Mouse (Mus musculus) midbrain, embryonic 13.5 days (tissue): ENCODE data around the gene Cdan1. TPM values are rescaled to one million over a fixed set of nuclear protein-coding genes. Genes with fewer than 3 reads are reported as not detected.

Experiments
- ATAC-seq: fragments of 200-750 bp; cut with Nextera tagmentation; 2 replicates; pipeline ENCODE4 v1.8.0; 2017; ENCODE audit warnings: mild to moderate bottlenecking, moderate TSS enrichment, moderate library complexity
- H3K27ac ChIP-seq: fragments of 300-500 bp; sonication (generic); 2 replicates; pipeline ENCODE4 v1.5.1; 2015; ENCODE audit warnings: inconsistent platforms, mild to moderate bottlenecking, moderate library complexity
- H3K27me3 ChIP-seq: fragments of 300-500 bp; sonication (generic); 2 replicates; pipeline ENCODE4 v1.6.1; 2015; ENCODE audit warnings: mild to moderate bottlenecking, inconsistent platforms
- H3K36me3 ChIP-seq: fragments of 300-500 bp; sonication (generic); 2 replicates; pipeline ENCODE4 v1.6.1; 2015; ENCODE audit warnings: mild to moderate bottlenecking, inconsistent platforms
- H3K4me1 ChIP-seq: fragments of 300-500 bp; sonication (generic); replicated peaks from 2 replicates; pipeline ENCODE4 v1.6.1; 2015; ENCODE audit warnings: inconsistent platforms
- H3K4me2 ChIP-seq: fragments of 300-500 bp; sonication (generic); replicated peaks from 2 replicates; pipeline ENCODE4 v1.6.1; 2015; ENCODE audit warnings: moderate library complexity, mild to moderate bottlenecking, inconsistent platforms
- H3K4me3 ChIP-seq: fragments of 300-500 bp; sonication (generic); replicated peaks from 2 replicates; pipeline ENCODE4 v1.5.1; 2015; ENCODE audit warnings: mild to moderate bottlenecking, inconsistent platforms
- H3K9ac ChIP-seq: fragments of 300-500 bp; sonication (generic); replicated peaks from 2 replicates; pipeline ENCODE4 v1.6.1; 2015; ENCODE audit warnings: mild to moderate bottlenecking, inconsistent platforms
- H3K9me3 ChIP-seq: fragments of 300-500 bp; sonication (generic); 2 replicates; pipeline ENCODE4 v1.6.1; 2016; ENCODE audit warnings: mild to moderate bottlenecking, inconsistent platforms
- WGBS: fragments of 180-500 bp; shearing (Covaris S2); methylation state at CpG from one replicate; pipeline ENCODE4 v1.1.7; 2015; 5-methylcytosine and 5-hydroxymethylcytosine counted together
- polyA plus RNA-seq: library from polyadenylated mRNA; unstranded; fragments of >200 nt; fragmentation: Nextera tagmentation; extraction: Ambion mirVana; gene quantifications from 2 replicates; pipeline ENCODE4 v1.2.1, GENCODE M21; 2015

Gene Cdan1
- 4.8 and 5.7 TPM in 2 replicates for polyA plus RNA-seq

DNA sequence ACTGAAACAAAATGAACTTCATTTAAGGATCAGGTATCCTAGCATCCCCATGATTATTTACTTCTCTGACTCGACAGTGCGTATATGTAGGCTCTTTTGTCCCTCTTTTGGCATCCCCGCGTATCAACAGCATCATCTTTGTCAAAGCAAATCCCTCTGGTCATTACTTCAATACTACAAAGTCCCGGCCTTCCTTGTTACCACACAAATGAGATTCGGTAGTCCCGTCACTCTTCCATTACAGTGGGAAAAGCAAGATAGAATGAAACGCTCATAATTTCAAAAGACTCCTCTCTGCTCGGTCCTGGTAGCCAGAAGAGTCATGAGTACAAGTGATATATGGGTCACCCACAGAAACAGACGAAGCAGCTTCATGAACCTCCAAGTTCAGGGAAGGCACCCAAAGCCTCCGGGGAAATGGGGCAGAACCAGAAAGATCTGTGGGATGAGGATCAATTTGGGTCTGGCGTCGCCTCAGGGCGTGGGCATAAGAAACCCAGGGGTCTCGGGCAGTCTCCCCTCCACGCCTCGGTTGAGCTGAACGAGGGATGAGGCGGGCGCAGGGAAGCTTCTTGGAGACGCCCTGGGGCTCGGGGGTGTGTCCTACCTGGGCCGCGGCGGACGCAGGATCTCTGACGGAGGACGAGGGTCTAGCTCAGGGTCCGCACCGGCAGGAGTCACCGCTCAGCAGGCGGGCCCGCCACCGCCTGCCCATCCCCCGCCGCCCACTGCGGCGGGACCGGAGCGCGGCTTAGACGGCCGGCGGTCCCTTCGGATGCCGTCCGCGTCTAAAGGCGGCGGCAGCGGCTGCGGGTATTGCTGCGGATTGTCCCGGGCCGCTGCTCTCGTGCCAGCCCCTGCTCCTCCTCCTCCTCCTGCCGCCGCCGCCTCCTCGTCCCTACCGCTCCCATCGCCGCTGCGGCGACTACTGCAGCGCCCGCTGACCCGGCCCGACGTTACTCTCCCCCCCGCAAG, at the start of gene Cdan1:
Gene Cdan1, minus strand, starts transcription at position 680 of the 975 bp plus-strand sequence.
- Histone ChIP-seq H3K27ac (peak within 1 kb of the TSS; percentile 91), H3K4me2 (peak within 1 kb of the TSS; percentile 72), H3K27me3 (no peaks in the 10 kb centered on the region), H3K4me3 (peak within 1 kb of the TSS; percentile 87), H3K36me3 (no peaks in the 10 kb centered on the region), H3K4me1 (peaks cover 19% of the 10 kb centered on the region), H3K9me3 (no peaks in the 10 kb centered on the region), H3K9ac (peak within 1 kb of the TSS; percentile 95)
- under 1% methylated on average over 65 of the region's 71 CpGs for WGBS
- peak; percentile 80 for ATAC-seq

DNA sequence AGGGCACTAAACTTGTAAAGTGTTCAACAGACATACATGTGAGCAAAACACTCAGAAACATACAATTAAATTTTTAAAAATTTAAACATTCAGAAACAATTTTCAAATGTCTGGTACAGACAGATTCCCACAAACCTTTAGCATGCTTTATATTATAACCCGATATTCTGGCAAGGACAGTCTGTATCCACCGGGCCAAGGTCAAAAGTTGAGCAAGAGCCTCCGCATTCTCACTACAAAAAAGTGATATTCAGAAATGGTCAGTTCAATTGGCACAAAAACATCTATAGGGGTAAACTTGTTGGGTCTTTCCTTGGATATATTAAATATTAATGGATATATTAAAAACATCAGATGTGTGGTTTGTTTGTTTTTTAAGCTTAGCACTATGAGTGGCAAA, 46.4 kb upstream of the Cdan1 start:
- Histone ChIP-seq H3K27me3 (no peaks in the 10 kb centered on the region), H3K4me3 (no peak overlapping the region), H3K36me3 (peaks cover 82% of the 10 kb centered on the region), H3K9ac (no peak overlapping the region), H3K27ac (no peak overlapping the region), H3K4me1 (no peaks in the 10 kb centered on the region), H3K9me3 (no peaks in the 10 kb centered on the region), H3K4me2 (no peak overlapping the region)
- ATAC-seq = no peak
- 98% methylated on average over 3 of the region's 3 CpGs for WGBS

DNA sequence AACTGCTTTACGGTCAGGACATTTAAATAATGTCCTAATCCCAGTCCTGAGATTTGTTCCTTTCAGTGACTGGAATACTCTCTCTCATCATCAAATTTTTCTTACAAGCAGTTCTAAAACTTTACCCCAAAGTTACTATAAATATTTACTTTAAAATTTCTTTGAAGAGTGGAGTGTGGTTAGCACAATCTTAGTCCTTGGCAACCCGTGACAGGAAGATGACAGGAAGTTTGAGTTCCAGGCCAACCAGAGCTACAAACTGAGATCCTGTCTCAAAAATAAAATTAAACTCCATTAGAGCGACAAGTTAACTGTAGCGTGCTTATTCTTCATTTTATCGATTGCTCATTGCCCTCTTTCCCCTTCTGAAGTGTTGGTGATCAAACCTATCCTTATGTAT, 37.7 kb upstream of the Cdan1 start:
- no peak overlapping the region for H3K4me2 ChIP-seq
- H3K27me3 ChIP-seq = no peaks in the 10 kb centered on the region
- no peaks in the 10 kb centered on the region for H3K4me1 ChIP-seq
- ATAC-seq = no peak
- H3K4me3 ChIP-seq = no peak overlapping the region
- no peak overlapping the region for H3K9ac ChIP-seq
- 95% methylated on average over 5 of the region's 5 CpGs for WGBS
- H3K27ac ChIP-seq = no peak overlapping the region
- peaks cover 72% of the 10 kb centered on the region for H3K36me3 ChIP-seq
- no peaks in the 10 kb centered on the region for H3K9me3 ChIP-seq

- H3K9ac ChIP-seq = no peak overlapping the region
- H3K27ac ChIP-seq = no peak overlapping the region
- H3K9me3 ChIP-seq = no peaks in the 10 kb centered on the region
- H3K36me3 ChIP-seq = peaks cover 72% of the 10 kb centered on the region
- no peaks in the 10 kb centered on the region for H3K4me1 ChIP-seq
- ATAC-seq = no peak
- no peak overlapping the region for H3K4me2 ChIP-seq
- H3K4me3 ChIP-seq = no peak overlapping the region
- H3K27me3 ChIP-seq = no peaks in the 10 kb centered on the region
- 90% methylated on average over 2 of the region's 2 CpGs for WGBS
Measured at GRCm38 (mm10) chr2:120873192-120873591, 23.3 kb upstream of the Cdan1 start.

GRCm38 (mm10) chr2:120871447-120872336, 21.8 kb upstream of the Cdan1 start:
- Histone ChIP-seq H3K4me1 (no peaks in the 10 kb centered on the region), H3K9me3 (no peaks in the 10 kb centered on the region), H3K4me2 (no peak overlapping the region), H3K27ac (no peak overlapping the region), H3K27me3 (no peaks in the 10 kb centered on the region), H3K9ac (no peak overlapping the region), H3K4me3 (no peak overlapping the region), H3K36me3 (peaks cover 73% of the 10 kb centered on the region)
- WGBS = 82% methylated on average over 9 of the region's 9 CpGs
- no peak for ATAC-seq

- H3K9me3 ChIP-seq = no peaks in the 10 kb centered on the region
- ATAC-seq = no peak
- no peaks in the 10 kb centered on the region for H3K27me3 ChIP-seq
- 94% methylated on average over 5 of the region's 5 CpGs for whole genome bisulfite sequencing
- H3K9ac ChIP-seq = no peak overlapping the region
- H3K4me2 ChIP-seq = no peak overlapping the region
- H3K27ac ChIP-seq = no peak overlapping the region
- H3K4me1 ChIP-seq = no peaks in the 10 kb centered on the region
- peaks cover 74% of the 10 kb centered on the region for H3K36me3 ChIP-seq
- H3K4me3 ChIP-seq = no peak overlapping the region
Measured at GRCm38 (mm10) chr2:120867336-120867735, 17.4 kb upstream of the Cdan1 start.

GRCm38 (mm10) chr2:120866561-120866960, 16.6 kb upstream of the Cdan1 start:
- Histone ChIP-seq H3K4me2 (no peak overlapping the region), H3K4me3 (no peak overlapping the region), H3K27ac (no peak overlapping the region), H3K27me3 (no peaks in the 10 kb centered on the region), H3K9me3 (no peaks in the 10 kb centered on the region), H3K36me3 (peaks cover 73% of the 10 kb centered on the region), H3K9ac (no peak overlapping the region), H3K4me1 (no peaks in the 10 kb centered on the region)
- 37% methylated on average over 1 of the region's 1 CpGs for WGBS
- ATAC-seq = no peak

GRCm38 (mm10) chr2:120863389-120863788, 13.5 kb upstream of the Cdan1 start:
- Histone ChIP-seq H3K27me3 (no peaks in the 10 kb centered on the region), H3K9ac (no peak overlapping the region), H3K9me3 (no peaks in the 10 kb centered on the region), H3K4me1 (no peaks in the 10 kb centered on the region), H3K27ac (no peak overlapping the region), H3K4me3 (no peak overlapping the region), H3K36me3 (peaks cover 63% of the 10 kb centered on the region), H3K4me2 (no peak overlapping the region)
- WGBS = 98% methylated on average over 1 of the region's 1 CpGs
- ATAC-seq = no peak

GRCm38 (mm10) chr2:120860699-120861098, 10.8 kb upstream of the Cdan1 start:
- Histone ChIP-seq H3K4me2 (no peak overlapping the region), H3K4me1 (no peaks in the 10 kb centered on the region), H3K4me3 (no peak overlapping the region), H3K9me3 (no peaks in the 10 kb centered on the region), H3K9ac (no peak overlapping the region), H3K27me3 (no peaks in the 10 kb centered on the region), H3K27ac (no peak overlapping the region), H3K36me3 (peaks cover 49% of the 10 kb centered on the region)
- WGBS = 82% methylated on average over 1 of the region's 1 CpGs
- ATAC-seq = no peak

- 90% methylated on average over 3 of the region's 3 CpGs for WGBS
- peaks cover 26% of the 10 kb centered on the region for H3K36me3 ChIP-seq
- no peak overlapping the region for H3K27ac ChIP-seq
- H3K4me3 ChIP-seq = no peak overlapping the region
- no peak overlapping the region for H3K9ac ChIP-seq
- H3K4me2 ChIP-seq = no peak overlapping the region
- ATAC-seq = no peak
- no peaks in the 10 kb centered on the region for H3K9me3 ChIP-seq
- H3K27me3 ChIP-seq = no peaks in the 10 kb centered on the region
- no peaks in the 10 kb centered on the region for H3K4me1 ChIP-seq
Measured at GRCm38 (mm10) chr2:120858131-120858530, 8.2 kb upstream of the Cdan1 start.

GRCm38 (mm10) chr2:120853151-120853550, 3.2 kb upstream of the Cdan1 start:
- no peaks in the 10 kb centered on the region for H3K9me3 ChIP-seq
- H3K4me1 ChIP-seq = peaks cover 12% of the 10 kb centered on the region
- H3K27me3 ChIP-seq = no peaks in the 10 kb centered on the region
- no peak overlapping the region for H3K27ac ChIP-seq
- no peak for ATAC-seq
- H3K9ac ChIP-seq = no peak overlapping the region
- no peak overlapping the region for H3K4me2 ChIP-seq
- 84% methylated on average over 3 of the region's 3 CpGs for WGBS
- no peaks in the 10 kb centered on the region for H3K36me3 ChIP-seq
- H3K4me3 ChIP-seq = no peak overlapping the region

DNA sequence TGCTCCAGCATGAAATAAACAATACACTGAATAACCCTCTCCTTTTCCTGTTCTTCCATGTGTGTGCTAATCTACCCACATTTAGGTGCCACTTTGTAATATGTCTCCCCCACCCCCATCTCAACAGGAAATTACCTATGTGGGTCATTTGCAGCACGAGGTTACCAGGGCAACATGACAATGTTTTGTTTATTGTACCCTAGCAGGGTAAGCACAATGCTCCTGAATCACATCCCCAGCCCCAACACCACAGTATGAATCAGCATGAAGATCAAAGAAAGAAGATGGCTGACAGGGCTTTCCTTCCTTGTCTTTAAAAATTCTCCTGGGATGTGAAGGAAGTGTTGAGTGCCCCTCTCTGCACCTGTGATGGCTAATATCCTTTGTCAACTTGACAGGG, 2.7 kb upstream of the Cdan1 start:
- H3K4me2 ChIP-seq = no peak overlapping the region
- H3K36me3 ChIP-seq = no peaks in the 10 kb centered on the region
- no peak overlapping the region for H3K4me3 ChIP-seq
- no peak overlapping the region for H3K9ac ChIP-seq
- no peaks in the 10 kb centered on the region for H3K9me3 ChIP-seq
- WGBS = 43% methylated on average over 1 of the region's 1 CpGs
- ATAC-seq = no peak
- H3K4me1 ChIP-seq = peaks cover 17% of the 10 kb centered on the region
- no peak overlapping the region for H3K27ac ChIP-seq
- H3K27me3 ChIP-seq = no peaks in the 10 kb centered on the region
